Mouse (Mus musculus) limb, embryonic 15.5 days (tissue): ENCODE results near the gene Kirrel2. TPM values are rescaled to one million over a fixed set of nuclear protein-coding genes. Genes with fewer than 3 reads are reported as not detected.
"Not testable (repeated sequence)": the region's sequence is repeated elsewhere in the genome, so short reads cannot be mapped to it uniquely, and the experiment has no call there.

Experiments
- ATAC-seq: fragments of 200-750 bp; cut with Nextera tagmentation; 2 replicates; pipeline ENCODE4 v1.8.0; 2017; ENCODE audit warnings: low read depth, moderate TSS enrichment; ENCODE audit not compliant: insufficient number of reproducible peaks, low FRiP score, low TSS enrichment
- H3K27ac ChIP-seq: fragments of 300-500 bp; sonication (generic); 2 replicates; pipeline ENCODE4 v1.5.1; 2015; ENCODE audit warnings: moderate library complexity, mild to moderate bottlenecking, inconsistent platforms
- H3K27me3 ChIP-seq: fragments of 300-500 bp; sonication (generic); 2 replicates; pipeline ENCODE4 v1.6.1; 2015; ENCODE audit warnings: inconsistent platforms
- H3K36me3 ChIP-seq: fragments of 300-500 bp; sonication (generic); 2 replicates; pipeline ENCODE4 v1.6.1; 2015; ENCODE audit warnings: inconsistent platforms
- H3K4me1 ChIP-seq: fragments of 300-500 bp; sonication (generic); 2 replicates; pipeline ENCODE4 v1.6.1; 2015; ENCODE audit warnings: inconsistent platforms
- H3K4me2 ChIP-seq: fragments of 300-500 bp; sonication (generic); 2 replicates; pipeline ENCODE4 v1.6.1; 2015; ENCODE audit warnings: mild to moderate bottlenecking, inconsistent platforms
- H3K4me3 ChIP-seq: fragments of 300-500 bp; sonication (generic); 2 replicates; pipeline ENCODE4 v1.5.1; 2015; ENCODE audit warnings: mild to moderate bottlenecking, inconsistent platforms
- H3K9ac ChIP-seq: fragments of 300-500 bp; sonication (generic); 2 replicates; pipeline ENCODE4 v1.6.1; 2015; ENCODE audit warnings: inconsistent platforms
- H3K9me3 ChIP-seq: fragments of 300-500 bp; sonication (generic); 2 replicates; pipeline ENCODE4 v1.6.1; 2016; ENCODE audit warnings: inconsistent platforms
- WGBS: fragments of 180-500 bp; shearing (Covaris S2); methylation state at CpG from one replicate; pipeline ENCODE4 v1.1.7; 2015; 5-methylcytosine and 5-hydroxymethylcytosine counted together
- polyA plus RNA-seq: library from polyadenylated mRNA; unstranded; fragments of >200 nt; fragmentation: Nextera tagmentation; extraction: Ambion mirVana; gene quantifications from 2 replicates; pipeline ENCODE4 v1.2.1, GENCODE M21; 2015

Kirrel2 gene
- 0.04 and 0.38 TPM in 2 replicates for polyA plus RNA-seq

DNA sequence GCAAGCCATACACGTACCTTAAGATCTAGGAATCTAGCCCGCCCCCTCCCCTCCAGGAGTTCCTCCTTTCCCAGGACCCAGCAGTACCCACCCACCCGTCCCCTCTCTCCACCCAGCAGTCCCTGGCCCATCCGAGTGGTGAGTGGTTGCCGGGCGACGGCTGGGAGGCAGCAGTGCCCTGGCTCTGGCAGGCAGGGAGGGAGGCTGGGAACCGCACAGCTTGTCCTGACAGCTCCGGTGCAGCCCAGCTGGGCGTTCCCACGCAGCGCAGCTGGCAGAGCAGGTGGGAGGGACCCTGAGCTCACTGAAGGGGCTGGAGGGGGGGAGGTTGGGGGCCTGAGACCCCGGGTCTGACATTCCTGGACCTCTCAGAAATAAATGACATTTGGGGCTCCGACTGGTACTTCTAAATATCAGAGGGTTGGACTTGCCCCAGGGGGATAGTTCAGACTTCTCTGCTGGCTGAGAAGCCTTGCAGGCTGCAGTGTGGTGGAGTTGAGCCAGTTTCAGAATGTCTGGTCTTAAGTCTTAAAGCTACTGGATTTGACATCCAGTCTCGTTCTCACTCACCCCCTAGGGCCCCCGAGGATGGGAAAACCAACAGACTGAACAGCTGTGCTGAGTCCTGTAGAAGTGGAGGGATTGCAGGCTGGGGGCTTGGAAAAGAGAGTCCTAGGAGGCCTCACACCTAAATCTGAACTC, at the start of gene Kirrel2, which contains the start of gene Nphs1:
TSS of gene Kirrel2 (minus strand) at position 62 of the 702 bp plus-strand sequence.
TSS of gene Nphs1 (plus strand) at position 687 of the 702 bp plus-strand sequence.
- Histone ChIP-seq H3K27me3 (peaks cover 96% of the 10 kb centered on the region), H3K4me1 (peaks cover 23% of the 10 kb centered on the region), H3K4me3 (peak within 1 kb of the TSS; percentile 14; the same call in 1 of the 2 replicates), H3K9me3 (no peaks in the 10 kb centered on the region), H3K36me3 (no peaks in the 10 kb centered on the region), H3K9ac (no peak within 1 kb of the TSS), H3K27ac (no peak within 1 kb of the TSS), H3K4me2 (peak within 1 kb of the TSS; percentile 33)
- ATAC-seq = no peak
- 2% methylated on average over 16 of the region's 16 CpGs for whole genome bisulfite sequencing

DNA sequence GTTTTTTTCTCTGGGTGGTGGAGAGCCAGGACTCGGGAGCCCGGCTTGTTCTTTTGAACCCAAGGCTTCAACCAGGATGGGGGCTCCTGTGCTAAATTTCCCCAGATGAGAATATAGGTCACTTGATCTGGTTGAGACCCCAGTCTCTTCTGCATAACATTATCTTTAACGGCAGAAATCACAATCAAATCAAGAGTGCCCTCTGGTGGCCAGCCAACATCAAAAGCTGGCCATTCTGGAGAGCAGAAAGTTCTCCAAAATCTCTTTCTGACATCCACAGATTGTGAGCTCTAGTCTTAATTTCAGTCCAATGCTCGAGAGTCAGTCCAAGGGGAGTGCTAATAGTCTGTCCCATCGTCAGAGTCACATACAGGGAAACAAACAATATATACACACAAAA, 43.7 kb upstream of the Kirrel2 start:
- H3K9me3 ChIP-seq, H3K36me3 ChIP-seq, H3K27me3 ChIP-seq, H3K4me2 ChIP-seq, H3K27ac ChIP-seq, H3K9ac ChIP-seq, H3K4me3 ChIP-seq, H3K4me1 ChIP-seq, ATAC-seq: not testable (repeated sequence)
- WGBS = 68% methylated on average over 5 of the region's 5 CpGs

- 45% methylated on average over 5 of the region's 5 CpGs for WGBS
- H3K27ac ChIP-seq, H3K9me3 ChIP-seq, H3K27me3 ChIP-seq, H3K4me2 ChIP-seq, H3K36me3 ChIP-seq, H3K9ac ChIP-seq, H3K4me3 ChIP-seq, ATAC-seq, H3K4me1 ChIP-seq: not testable (repeated sequence)
Observed at GRCm38 (mm10) chr7:30495506-30496042, 38.1 kb upstream of the Kirrel2 start.

GRCm38 (mm10) chr7:30493401-30493931, 36.0 kb upstream of the Kirrel2 start, which contains the start of gene Prodh2:
Gene Prodh2, plus strand, starts transcription at chr7:30493622.
- H3K27me3 ChIP-seq = peaks cover 17% of the 10 kb centered on the region
- ATAC-seq = no peak
- no peak within 1 kb of the TSS for H3K4me3 ChIP-seq
- no peaks in the 10 kb centered on the region for H3K36me3 ChIP-seq
- no peak within 1 kb of the TSS for H3K9ac ChIP-seq
- 0 out of 2 replicates have a peak, but pooled peaks cover 3% of the 10 kb centered on the region for H3K4me1 ChIP-seq
- H3K4me2 ChIP-seq = no peak within 1 kb of the TSS
- H3K27ac ChIP-seq = no peak within 1 kb of the TSS
- H3K9me3 ChIP-seq = no peaks in the 10 kb centered on the region
- 59% methylated on average over 11 of the region's 11 CpGs for WGBS

DNA sequence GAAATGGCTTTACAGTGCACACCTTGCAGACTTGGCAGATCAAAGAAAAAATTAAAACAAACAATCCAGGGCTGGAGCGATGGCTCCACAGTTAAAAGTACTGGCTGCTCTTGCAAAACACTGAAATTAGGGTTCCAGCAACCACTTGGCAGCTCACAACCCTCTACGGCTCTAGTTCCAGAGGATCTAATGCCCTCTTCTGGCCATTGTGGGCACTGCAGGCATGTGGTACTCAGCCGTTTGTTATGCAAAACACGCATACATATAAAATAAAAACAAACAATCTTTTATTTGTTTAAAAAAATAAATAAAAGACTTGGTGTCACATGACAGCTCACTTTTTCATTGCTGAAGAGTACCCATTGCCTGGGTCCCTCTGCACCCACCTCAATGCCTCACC, 35.3 kb upstream of the Kirrel2 start:
- H3K4me1 ChIP-seq = 0 out of 2 replicates have a peak, but pooled peaks cover 3% of the 10 kb centered on the region
- H3K9ac ChIP-seq = no peak overlapping the region
- no peak overlapping the region for H3K4me2 ChIP-seq
- no peak for ATAC-seq
- WGBS = 16% methylated on average over 4 of the region's 4 CpGs
- H3K4me3 ChIP-seq = no peak overlapping the region
- no peaks in the 10 kb centered on the region for H3K9me3 ChIP-seq
- no peaks in the 10 kb centered on the region for H3K36me3 ChIP-seq
- peaks cover 17% of the 10 kb centered on the region for H3K27me3 ChIP-seq
- H3K27ac ChIP-seq = no peak overlapping the region

DNA sequence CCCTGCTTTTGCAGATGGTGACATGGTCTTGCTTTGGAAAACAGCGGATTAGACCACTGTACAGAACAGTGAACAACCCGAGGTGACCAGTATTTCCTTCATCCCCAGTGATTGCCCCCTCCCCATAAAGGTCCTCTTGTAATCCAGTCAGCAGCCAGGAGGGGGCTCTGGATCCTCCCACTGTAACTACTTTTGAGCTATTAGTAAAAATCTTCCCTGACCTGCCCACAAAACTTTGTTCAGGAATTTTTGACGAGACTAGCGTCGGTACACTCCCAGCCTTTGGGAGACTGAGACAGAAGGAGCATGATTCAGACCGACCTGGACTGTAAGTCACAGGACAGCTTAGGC, 33.4 kb upstream of the Kirrel2 start:
- Histone ChIP-seq H3K9me3 (no peaks in the 10 kb centered on the region), H3K27ac (no peak overlapping the region), H3K36me3 (no peaks in the 10 kb centered on the region), H3K4me3 (no peak overlapping the region), H3K9ac (no peak overlapping the region), H3K4me2 (no peak overlapping the region), H3K27me3 (peaks cover 17% of the 10 kb centered on the region), H3K4me1 (0 out of 2 replicates have a peak, but pooled peaks cover 3% of the 10 kb centered on the region)
- WGBS = 16% methylated on average over 6 of the region's 6 CpGs
- ATAC-seq = no peak

DNA sequence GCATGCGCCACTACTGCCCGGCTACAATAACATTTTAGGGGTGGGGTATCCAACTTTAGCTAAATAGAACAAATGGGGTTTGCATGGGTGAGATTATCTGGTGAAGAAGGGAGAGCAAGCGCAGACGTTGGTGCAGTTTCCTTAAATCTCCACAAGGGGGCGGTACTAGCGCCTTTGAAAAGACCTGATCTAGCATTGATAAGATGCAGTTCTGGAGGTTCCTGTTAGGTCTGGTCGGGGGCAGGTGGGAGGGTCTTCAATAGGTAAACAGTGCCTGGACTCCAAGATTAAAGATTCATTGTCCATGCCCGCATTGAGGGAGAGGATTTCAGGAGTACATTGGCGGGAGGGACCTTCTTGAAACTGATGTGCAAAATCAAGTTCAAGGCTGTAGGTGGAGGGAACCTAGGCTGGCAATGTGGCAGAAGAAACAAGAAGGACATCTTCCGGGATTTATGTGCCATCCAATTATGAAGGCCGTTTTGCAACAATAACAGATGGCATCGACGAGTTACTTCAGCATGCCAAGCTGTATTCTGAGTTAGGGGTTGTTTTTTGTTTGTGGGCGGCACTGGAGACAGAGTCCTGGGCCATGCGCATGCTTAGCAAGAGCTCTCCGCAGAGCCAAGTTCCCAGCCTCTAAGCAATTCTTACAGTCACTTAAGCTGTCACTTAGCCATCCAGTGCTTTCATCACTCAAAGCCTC, 32.9 kb upstream of the Kirrel2 start:
- WGBS = 32% methylated on average over 16 of the region's 16 CpGs
- Histone ChIP-seq H3K9ac (no peak overlapping the region), H3K4me2 (no peak overlapping the region), H3K9me3 (no peaks in the 10 kb centered on the region), H3K36me3 (no peaks in the 10 kb centered on the region), H3K27me3 (peaks cover 17% of the 10 kb centered on the region), H3K27ac (no peak overlapping the region), H3K4me1 (0 out of 2 replicates have a peak, but pooled peaks cover 3% of the 10 kb centered on the region), H3K4me3 (no peak overlapping the region)
- no peak for ATAC-seq

DNA sequence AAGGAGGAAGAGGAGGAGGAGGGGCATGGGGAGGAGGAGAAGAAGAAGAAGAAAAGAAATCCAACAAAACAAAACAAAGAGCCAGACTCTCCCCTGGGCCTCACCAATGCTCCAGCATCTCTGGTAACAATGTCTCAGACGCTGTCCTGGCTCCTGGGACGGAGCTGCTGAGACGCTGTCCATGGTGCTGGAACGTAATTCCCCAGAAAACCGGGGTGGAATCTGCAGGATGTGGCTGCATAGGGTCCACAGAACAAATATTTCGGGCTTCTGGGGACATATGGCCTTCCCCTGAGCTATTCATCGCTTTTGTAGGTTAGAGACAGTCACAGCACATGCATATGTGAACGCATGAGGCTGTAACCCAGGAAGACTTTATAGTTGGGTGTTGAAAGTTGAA, 26.8 kb upstream of the Kirrel2 start:
- no peak overlapping the region for H3K27ac ChIP-seq
- peaks cover 9% of the 10 kb centered on the region; the same call in 1 of the 2 replicates for H3K27me3 ChIP-seq
- no peaks in the 10 kb centered on the region for H3K9me3 ChIP-seq
- no peak overlapping the region for H3K9ac ChIP-seq
- H3K36me3 ChIP-seq = no peaks in the 10 kb centered on the region
- ATAC-seq = no peak
- no peak overlapping the region for H3K4me3 ChIP-seq
- 18% methylated on average over 8 of the region's 8 CpGs for WGBS
- no peaks in the 10 kb centered on the region for H3K4me1 ChIP-seq
- no peak overlapping the region for H3K4me2 ChIP-seq

- no peaks in the 10 kb centered on the region for H3K36me3 ChIP-seq
- H3K9me3 ChIP-seq = no peaks in the 10 kb centered on the region
- peaks cover 21% of the 10 kb centered on the region for H3K27me3 ChIP-seq
- 4% methylated on average over 31 of the region's 32 CpGs for WGBS
- no peak for ATAC-seq
- peak overlapping the region; percentile 10 for H3K4me3 ChIP-seq
- H3K9ac ChIP-seq = no peak overlapping the region
- H3K4me2 ChIP-seq = peak overlapping the region; percentile 32
- no peaks in the 10 kb centered on the region for H3K4me1 ChIP-seq
- no peak overlapping the region for H3K27ac ChIP-seq
Observed at GRCm38 (mm10) chr7:30477415-30478381, 20.2 kb upstream of the Kirrel2 start.

DNA sequence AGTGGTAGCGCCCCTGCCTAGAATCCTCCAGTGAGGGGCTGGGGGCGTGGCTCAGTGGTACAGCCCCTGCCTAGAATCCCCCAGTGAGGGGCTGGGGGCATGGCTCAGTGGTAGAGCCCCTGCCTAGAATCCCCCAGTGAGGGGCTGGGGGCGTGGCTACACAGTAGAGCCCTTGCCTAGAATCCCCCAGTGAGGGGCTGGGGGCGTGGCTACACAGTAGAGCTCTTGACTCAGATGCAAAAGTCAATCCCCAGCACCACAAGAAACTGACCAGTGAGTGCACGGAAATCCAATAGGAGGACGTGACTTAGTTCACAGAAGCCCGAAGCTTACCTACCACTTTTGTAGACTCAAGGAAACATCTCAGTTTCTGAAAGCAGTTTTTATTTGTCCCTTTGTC, 18.6 kb upstream of the Kirrel2 start:
- WGBS = 84% methylated on average over 7 of the region's 7 CpGs
- H3K9ac ChIP-seq, H3K4me1 ChIP-seq, H3K36me3 ChIP-seq, ATAC-seq, H3K4me2 ChIP-seq, H3K27ac ChIP-seq, H3K4me3 ChIP-seq, H3K9me3 ChIP-seq: not testable (repeated sequence)
- peaks cover 21% of the 10 kb centered on the region for H3K27me3 ChIP-seq

- Histone ChIP-seq H3K4me2 (no peak overlapping the region), H3K4me3 (no peak overlapping the region), H3K36me3 (no peaks in the 10 kb centered on the region), H3K9ac (no peak overlapping the region), H3K27me3 (peaks cover 28% of the 10 kb centered on the region), H3K9me3 (no peaks in the 10 kb centered on the region), H3K4me1 (no peaks in the 10 kb centered on the region), H3K27ac (no peak overlapping the region)
- no peak for ATAC-seq
- WGBS = 67% methylated on average over 4 of the region's 4 CpGs
Observed at GRCm38 (mm10) chr7:30474999-30475398, 17.5 kb upstream of the Kirrel2 start.
